Mouse (Mus musculus) bone marrow, adult 2 months (tissue): Measurements from ENCODE around the gene Capzb. TPM values are rescaled to one million over a fixed set of nuclear protein-coding genes. Genes with fewer than 3 reads are reported as not detected.

Experiments
- H3K27ac ChIP-seq: fragments of 200-500 bp; 2 replicates; pipeline ENCODE4 v1.5.1; 2012; ENCODE audit warnings: low read depth, mild to moderate bottlenecking, control low read depth, inconsistent platforms, low read length; ENCODE audit not compliant: control insufficient read depth, poor library complexity, insufficient read depth
- H3K4me1 ChIP-seq: fragments of 200-500 bp; 2 replicates; pipeline ENCODE4 v1.6.1; 2011; ENCODE audit warnings: low read length; ENCODE audit not compliant: control insufficient read depth, insufficient read depth
- H3K4me3 ChIP-seq: fragments of 200-500 bp; replicated peaks from 2 replicates; pipeline ENCODE3; 2011; ENCODE audit warnings: mild to moderate bottlenecking, low read depth, low read length, control low read depth; ENCODE audit not compliant: control insufficient read depth
- CTCF ChIP-seq: fragments of 200-500 bp; IDR thresholded peaks from 2 replicates; pipeline ENCODE4 v1.5.1; 2011; ENCODE audit warnings: low read length, control low read depth; ENCODE audit not compliant: control insufficient read depth, insufficient read depth
- POLR2A ChIP-seq: fragments of 200-500 bp; IDR thresholded peaks from 2 replicates; pipeline ENCODE4 v1.6.1; 2011; ENCODE audit warnings: low read depth, mild to moderate bottlenecking, control low read depth, low read length, borderline replicate concordance; ENCODE audit not compliant: control insufficient read depth
- WGBS: fragments of 180-500 bp; shearing (Covaris S2); methylation state at CpG from one replicate; pipeline ENCODE4 v1.1.7; 2018; 5-methylcytosine and 5-hydroxymethylcytosine counted together
- polyA plus RNA-seq: library from polyadenylated mRNA; stranded (reverse); fragments of >200 nt; gene quantifications from 2 replicates; pipeline ENCODE4 v1.2.4, GENCODE M21; 2011; ENCODE audit warnings: low replicate concordance; ENCODE audit not compliant: missing spikeins, insufficient read depth, insufficient read length

Capzb gene
- 104 and 160 TPM in 2 replicates for polyA plus RNA-seq

GRCm38 (mm10) chr4:139192499-139193175 lies at the start of gene Capzb:
Capzb (plus strand) TSS chr4:139192899.
- H3K4me1 ChIP-seq, result peaks cover 20% of the 10 kb centered on the region
- H3K4me3 ChIP-seq, result peak within 1 kb of the TSS; percentile 99
- WGBS, result under 1% methylated on average over 67 of the region's 69 CpGs
- TF ChIP-seq POLR2A, result peak; percentile 98
- peak; percentile 16; the same call in 1 of the 2 replicates for TF ChIP-seq CTCF
- H3K27ac ChIP-seq, result peak within 1 kb of the TSS; percentile 100

DNA sequence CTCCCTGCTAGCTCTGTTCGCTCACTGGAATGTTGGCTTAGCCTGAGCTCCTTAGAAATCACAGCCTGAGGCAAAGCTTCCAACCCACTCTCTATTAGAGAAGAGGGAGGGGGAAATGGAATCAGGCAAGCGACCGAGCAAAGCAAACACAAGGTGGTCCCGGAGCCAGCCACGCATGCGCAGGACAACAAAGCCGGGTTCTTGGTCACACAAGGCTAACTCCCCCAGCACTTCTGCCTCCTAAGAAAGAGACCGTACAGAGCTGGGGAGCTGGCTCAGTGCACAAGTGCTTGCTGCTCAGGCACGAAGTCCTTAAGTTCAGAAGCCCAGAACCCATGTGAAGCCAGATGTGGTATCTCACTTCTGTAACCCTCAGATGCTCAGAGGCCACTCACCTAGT lies 49.7 kb upstream of the Capzb start:
- 72% methylated on average over 9 of the region's 9 CpGs for WGBS
- H3K4me1 ChIP-seq, result no peaks in the 10 kb centered on the region
- H3K27ac ChIP-seq, result no peak overlapping the region
- no peak overlapping the region for H3K4me3 ChIP-seq
- TF ChIP-seq CTCF (no peak), POLR2A (no peak)

DNA sequence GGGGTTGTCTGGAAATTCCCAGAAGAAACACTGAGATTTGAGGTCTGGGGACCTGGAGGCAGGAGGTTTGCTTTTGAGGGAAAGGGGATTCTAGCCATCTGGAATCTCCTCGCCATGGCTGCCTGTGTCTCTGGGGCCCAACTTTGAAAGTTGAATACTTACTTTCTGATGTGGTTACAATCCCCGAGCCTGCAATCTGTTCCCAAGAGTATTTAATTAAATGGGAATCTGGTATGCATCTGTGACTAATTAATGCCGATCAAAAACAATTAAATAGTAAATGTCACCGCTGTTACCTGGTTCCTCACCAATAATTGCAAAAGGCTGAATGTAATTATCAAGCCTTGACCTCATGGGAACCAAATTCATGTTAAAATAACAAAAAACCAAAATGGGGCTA lies 48.1 kb upstream of the Capzb start:
- WGBS, result 89% methylated on average over 4 of the region's 4 CpGs
- no peak overlapping the region for H3K27ac ChIP-seq
- TF ChIP-seq POLR2A (no peak), CTCF (no peak)
- H3K4me1 ChIP-seq, result no peaks in the 10 kb centered on the region
- no peak overlapping the region for H3K4me3 ChIP-seq

- WGBS, result 93% methylated on average over 11 of the region's 11 CpGs
Observed at GRCm38 (mm10) chr4:139145156-139145555, 47.5 kb upstream of the Capzb start.

GRCm38 (mm10) chr4:139146760-139147159 lies 45.9 kb upstream of the Capzb start:
- Histone ChIP-seq H3K4me3 (no peak overlapping the region), H3K27ac (no peak overlapping the region), H3K4me1 (no peaks in the 10 kb centered on the region)
- WGBS, result 67% methylated on average over 5 of the region's 5 CpGs
- no peak for TF ChIP-seq POLR2A
- TF ChIP-seq CTCF, result no peak

More at GRCm38 (mm10) chr4:139145156-139145555, 47.5 kb upstream of the Capzb start:
- Histone ChIP-seq H3K27ac (no peak overlapping the region), H3K4me3 (no peak overlapping the region), H3K4me1 (no peaks in the 10 kb centered on the region)
- TF ChIP-seq CTCF (peak; percentile 54), POLR2A (no peak)

- H3K4me1 ChIP-seq, result no peaks in the 10 kb centered on the region; the same call in 1 of the 2 replicates
- no peak overlapping the region for H3K4me3 ChIP-seq
- 61% methylated on average over 6 of the region's 6 CpGs for whole genome bisulfite sequencing
- no peak overlapping the region for H3K27ac ChIP-seq
- TF ChIP-seq CTCF (no peak), POLR2A (no peak)
Observed at GRCm38 (mm10) chr4:139151370-139151769, 41.3 kb upstream of the Capzb start.

- H3K4me1 ChIP-seq, result no peaks in the 10 kb centered on the region; the same call in 1 of the 2 replicates
- 85% methylated on average over 20 of the region's 20 CpGs for WGBS
- no peak overlapping the region for H3K27ac ChIP-seq
- TF ChIP-seq POLR2A, result no peak
- TF ChIP-seq CTCF, result no peak
- H3K4me3 ChIP-seq, result no peak overlapping the region
Observed at GRCm38 (mm10) chr4:139154576-139155307, 38.0 kb upstream of the Capzb start.

DNA sequence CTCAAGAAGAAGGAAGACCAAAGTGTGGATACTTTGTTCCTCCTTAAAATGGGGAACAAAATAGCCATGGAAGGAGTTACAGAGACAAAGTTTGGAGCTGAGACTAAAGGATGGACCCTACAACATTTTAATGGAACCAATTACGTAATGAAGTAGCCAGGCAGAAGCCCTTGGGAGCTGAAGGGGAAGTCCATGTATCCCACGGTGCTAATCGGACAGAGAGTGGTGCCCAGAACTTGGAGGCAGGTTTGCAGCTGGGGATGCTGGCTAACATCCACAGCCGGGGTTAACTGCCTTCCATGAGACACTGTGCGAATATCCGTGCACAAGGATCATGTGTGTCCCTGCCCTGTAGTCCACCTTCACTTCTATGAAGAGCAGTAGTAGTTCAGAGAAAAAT lies 36.2 kb upstream of the Capzb start:
- WGBS, result 70% methylated on average over 6 of the region's 6 CpGs

GRCm38 (mm10) chr4:139158350-139158749 lies 34.3 kb upstream of the Capzb start:
- Histone ChIP-seq H3K4me1 (no peaks in the 10 kb centered on the region; the same call in 1 of the 2 replicates), H3K4me3 (no peak overlapping the region), H3K27ac (no peak overlapping the region)
- TF ChIP-seq CTCF (no peak), POLR2A (no peak)
- 83% methylated on average over 14 of the region's 14 CpGs for WGBS

More for the DNA sequence above, 36.2 kb upstream of the Capzb start:
- no peak for TF ChIP-seq CTCF
- no peak for TF ChIP-seq POLR2A
- H3K4me1 ChIP-seq, result no peaks in the 10 kb centered on the region; the same call in 1 of the 2 replicates
- no peak overlapping the region for H3K4me3 ChIP-seq
- no peak overlapping the region for H3K27ac ChIP-seq
